Mouse (Mus musculus) splenic B cell, adult 2 months (primary cell): ENCODE data around the gene Fa2h.

Experiments used
- DNase-seq: peaks from one replicate; pipeline ENCODE4 v3.0.0-alpha.2; 2011; ENCODE audit warnings: low read depth, low spot score
- H3K27me3 ChIP-seq: 2 replicates; pipeline ENCODE4 v1.6.1; 2012; ENCODE audit warnings: mild to moderate bottlenecking, low read length, moderate library complexity, mixed read lengths; ENCODE audit not compliant: control insufficient read depth, poor library complexity, insufficient read depth, severe bottlenecking
- H3K36me3 ChIP-seq: 2 replicates; pipeline ENCODE4 v1.6.1; 2012; ENCODE audit warnings: mild to moderate bottlenecking, low read length, moderate library complexity, mixed read lengths; ENCODE audit not compliant: control insufficient read depth, poor library complexity, insufficient read depth, severe bottlenecking

Gene Fa2h

GRCm38 (mm10) chr8:111375192-111375591 lies 18.4 kb downstream of the Fa2h start:
- no peaks in the 10 kb centered on the region for H3K36me3 ChIP-seq
- no peaks in the 10 kb centered on the region; the same call in 1 of the 2 replicates for H3K27me3 ChIP-seq
- no peak for DNase-seq

GRCm38 (mm10) chr8:111369711-111370110 lies 23.9 kb downstream of the Fa2h start:
- DNase-seq: no peak
- no peaks in the 10 kb centered on the region for H3K27me3 ChIP-seq

GRCm38 (mm10) chr8:111367350-111367749 lies 26.3 kb downstream of the Fa2h start:
- no peak for DNase-seq
- Histone ChIP-seq H3K27me3 (no peaks in the 10 kb centered on the region), H3K36me3 (no peaks in the 10 kb centered on the region)

More at GRCm38 (mm10) chr8:111369711-111370110, 23.9 kb downstream of the Fa2h start:
- H3K36me3 ChIP-seq: no peaks in the 10 kb centered on the region

- peak; percentile 3 for DNase-seq
- H3K36me3 ChIP-seq: no peaks in the 10 kb centered on the region
- H3K27me3 ChIP-seq: no peaks in the 10 kb centered on the region
Measured at GRCm38 (mm10) chr8:111366610-111367234, 26.9 kb downstream of the Fa2h start.

- Histone ChIP-seq H3K27me3 (no peaks in the 10 kb centered on the region), H3K36me3 (no peaks in the 10 kb centered on the region)
- DNase-seq: no peak
Measured at GRCm38 (mm10) chr8:111363489-111363888, 30.1 kb downstream of the Fa2h start.

- H3K36me3 ChIP-seq: no peaks in the 10 kb centered on the region
- DNase-seq: no peak
- no peaks in the 10 kb centered on the region for H3K27me3 ChIP-seq
Measured at GRCm38 (mm10) chr8:111360579-111361209, 32.9 kb downstream of the Fa2h start.

- DNase-seq: no peak
- H3K36me3 ChIP-seq: no peaks in the 10 kb centered on the region
- no peaks in the 10 kb centered on the region for H3K27me3 ChIP-seq
Measured at GRCm38 (mm10) chr8:111359936-111360335, 33.7 kb downstream of the Fa2h start.

GRCm38 (mm10) chr8:111358905-111359304 lies 34.7 kb downstream of the Fa2h start:
- H3K27me3 ChIP-seq: no peaks in the 10 kb centered on the region
- H3K36me3 ChIP-seq: no peaks in the 10 kb centered on the region
- no peak for DNase-seq

- no peak for DNase-seq
- H3K36me3 ChIP-seq: no peaks in the 10 kb centered on the region
- H3K27me3 ChIP-seq: no peaks in the 10 kb centered on the region
Measured at GRCm38 (mm10) chr8:111357433-111357832, 36.2 kb downstream of the Fa2h start.

GRCm38 (mm10) chr8:111353497-111353896 lies 40.1 kb downstream of the Fa2h start:
- Histone ChIP-seq H3K36me3 (no peaks in the 10 kb centered on the region), H3K27me3 (no peaks in the 10 kb centered on the region)
- no peak for DNase-seq

GRCm38 (mm10) chr8:111352289-111352688 lies 41.3 kb downstream of the Fa2h start:
- DNase-seq: no peak
- Histone ChIP-seq H3K36me3 (no peaks in the 10 kb centered on the region), H3K27me3 (no peaks in the 10 kb centered on the region)

GRCm38 (mm10) chr8:111350577-111350976 lies 43.0 kb downstream of the Fa2h start:
- no peak for DNase-seq
- Histone ChIP-seq H3K36me3 (no peaks in the 10 kb centered on the region), H3K27me3 (no peaks in the 10 kb centered on the region)

- H3K27me3 ChIP-seq: no peaks in the 10 kb centered on the region
- peak; percentile 82 for DNase-seq
- no peaks in the 10 kb centered on the region for H3K36me3 ChIP-seq
Measured at GRCm38 (mm10) chr8:111343225-111343624, 50.4 kb downstream of the Fa2h start.

- Histone ChIP-seq H3K27me3 (no peaks in the 10 kb centered on the region), H3K36me3 (no peaks in the 10 kb centered on the region)
- no peak for DNase-seq
Measured at GRCm38 (mm10) chr8:111340186-111340585, 53.4 kb downstream of the Fa2h start.

GRCm38 (mm10) chr8:111338370-111339208 lies 55.0 kb downstream of the Fa2h start:
- H3K36me3 ChIP-seq: no peaks in the 10 kb centered on the region
- H3K27me3 ChIP-seq: no peaks in the 10 kb centered on the region
- DNase-seq: peak; percentile 37
